Mouse (Mus musculus) lung, postnatal 0 days (tissue): ENCODE data around the gene Dhx29. TPM values are rescaled to one million over a fixed set of nuclear protein-coding genes. Genes with fewer than 3 reads are reported as not detected.
A peak's percentile ranks its signal among the peaks of the same experiment; 100 is the strongest.

ENCODE experiments used
- ATAC-seq: fragments of 200-750 bp; cut with Nextera tagmentation; 2 replicates; pipeline ENCODE4 v1.8.0; 2017; ENCODE audit warnings: moderate library complexity
- DNase-seq: peaks from one replicate; pipeline ENCODE4 v3.0.0-alpha.2; 2016; ENCODE audit warnings: low spot score
- H3K27ac ChIP-seq: fragments of 300-500 bp; sonication (generic); 2 replicates; pipeline ENCODE4 v1.5.1; 2014; ENCODE audit warnings: antibody characterized with exemption, mild to moderate bottlenecking, low read length, mixed read lengths
- H3K27me3 ChIP-seq: fragments of 300-500 bp; sonication (generic); replicated peaks from 2 replicates; pipeline ENCODE4 v1.6.1; 2014; ENCODE audit warnings: low read length, mixed read lengths; ENCODE audit not compliant: insufficient read depth
- H3K36me3 ChIP-seq: fragments of 300-500 bp; sonication (generic); 2 replicates; pipeline ENCODE4 v1.6.1; 2014; ENCODE audit warnings: low read length, mixed read lengths; ENCODE audit not compliant: insufficient read depth
- H3K4me1 ChIP-seq: fragments of 300-500 bp; sonication (generic); 2 replicates; pipeline ENCODE4 v1.6.1; 2014; ENCODE audit warnings: antibody characterized with exemption, low read depth, low read length, mixed read lengths; ENCODE audit not compliant: insufficient read depth
- H3K4me2 ChIP-seq: fragments of 300-500 bp; sonication (generic); replicated peaks from 2 replicates; pipeline ENCODE4 v1.6.1; 2014; ENCODE audit warnings: low read depth, mild to moderate bottlenecking, low read length, moderate library complexity, mixed read lengths
- H3K4me3 ChIP-seq: fragments of 300-500 bp; sonication (generic); 2 replicates; pipeline ENCODE4 v1.5.1; 2014; ENCODE audit warnings: low read depth, low read length
- H3K9ac ChIP-seq: fragments of 300-500 bp; sonication (generic); replicated peaks from 2 replicates; pipeline ENCODE4 v1.6.1; 2014; ENCODE audit warnings: low read depth, mild to moderate bottlenecking
- H3K9me3 ChIP-seq: fragments of 300-500 bp; sonication (generic); 2 replicates; pipeline ENCODE4 v1.6.1; 2016; ENCODE audit warnings: low read length, mixed read lengths
- CTCF ChIP-seq: IDR thresholded peaks from 2 replicates; pipeline ENCODE4 v1.5.1; 2016; ENCODE audit warnings: antibody characterized with exemption, mild to moderate bottlenecking
- EP300 ChIP-seq: IDR thresholded peaks from 2 replicates; pipeline ENCODE4 v1.6.1; 2016; ENCODE audit warnings: antibody characterized with exemption, mild to moderate bottlenecking, control low read depth
- WGBS: fragments of 180-500 bp; shearing (Covaris S2); extraction: QIAGEN DNeasy Blood & Tissue Kit; methylation state at CpG from one replicate; pipeline ENCODE4 v1.1.7; 2014; 5-methylcytosine and 5-hydroxymethylcytosine counted together
- polyA plus RNA-seq: library from polyadenylated mRNA; unstranded; fragments of >200 nt; fragmentation: Nextera tagmentation; extraction: Ambion mirVana; gene quantifications from 2 replicates; pipeline ENCODE4 v1.2.1, GENCODE M21; 2015

Gene Dhx29
- polyA plus RNA-seq, 1 experiment from 2014 or later, result 23.5 TPM

DNA sequence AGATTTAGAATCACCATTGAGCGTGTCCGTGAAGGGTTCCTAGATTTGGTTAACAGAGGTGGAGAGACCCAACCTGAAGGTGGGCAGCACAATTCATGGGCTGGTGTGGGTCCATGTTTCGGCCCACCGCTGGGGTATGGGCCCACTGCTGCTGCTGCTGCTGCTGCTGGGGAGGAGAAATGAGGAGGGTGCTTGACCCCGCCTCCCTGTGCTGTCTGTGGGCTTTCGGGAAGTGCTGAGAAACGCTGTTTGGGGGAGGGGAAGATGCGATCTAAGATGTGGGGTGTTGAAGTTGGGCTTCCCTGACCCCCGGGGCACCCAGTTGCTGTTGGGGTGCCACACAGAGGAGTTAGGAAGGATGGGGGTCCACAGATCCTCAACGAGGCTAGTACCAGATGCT, 49.5 kb downstream of the Dhx29 start:
- no peaks in the 10 kb centered on the region for H3K4me1 ChIP-seq
- no peak overlapping the region for H3K9ac ChIP-seq
- no peak overlapping the region for H3K4me3 ChIP-seq
- no peaks in the 10 kb centered on the region for H3K36me3 ChIP-seq
- no peak overlapping the region for H3K4me2 ChIP-seq
- H3K9me3 ChIP-seq, result no peaks in the 10 kb centered on the region
- DNase-seq (no peak), ATAC-seq (no peak)
- WGBS, result 45% methylated on average over 10 of the region's 10 CpGs
- TF ChIP-seq CTCF (no peak), EP300 (no peak)
- no peaks in the 10 kb centered on the region for H3K27me3 ChIP-seq
- no peak overlapping the region for H3K27ac ChIP-seq

DNA sequence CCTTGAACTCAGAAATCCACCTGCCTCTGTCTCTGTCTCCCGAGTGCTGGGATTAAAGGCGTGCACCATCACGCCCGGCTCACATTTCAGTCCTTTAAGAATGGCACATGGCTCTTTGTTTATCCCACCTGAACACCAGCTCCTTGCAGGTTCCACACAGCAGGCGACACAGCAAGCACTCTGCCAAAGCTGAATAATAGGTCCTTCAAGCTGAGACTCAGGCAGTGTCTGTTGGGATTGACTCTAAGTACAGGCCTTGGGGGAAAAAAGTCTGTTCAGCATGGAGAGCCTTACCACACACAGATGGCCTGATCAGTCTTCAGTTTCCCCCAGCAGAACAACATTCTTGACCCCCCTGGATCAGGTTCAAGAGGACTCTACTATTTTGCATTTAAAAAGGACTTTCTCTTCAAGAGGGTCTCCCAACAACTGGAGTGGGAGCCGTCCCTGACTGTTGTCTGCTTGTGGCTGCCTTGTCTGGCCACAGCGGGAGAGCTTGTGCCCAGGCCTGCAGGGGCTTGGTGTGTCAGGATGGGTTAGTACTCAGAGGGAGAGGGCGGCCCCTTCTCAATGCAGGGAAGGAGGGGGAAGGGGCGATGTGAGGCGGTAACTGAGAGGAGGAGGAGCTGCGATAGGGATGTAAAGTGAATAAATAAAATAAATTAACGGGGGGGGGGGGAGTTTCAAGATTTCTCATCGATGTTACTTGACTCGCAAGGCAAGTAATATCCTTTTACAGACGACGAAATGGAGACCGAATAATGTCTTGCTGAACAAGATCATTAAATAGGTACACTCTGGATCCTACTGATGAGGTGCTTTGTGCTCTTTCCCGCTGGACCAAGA, 58.6 kb downstream of the Dhx29 start:
- H3K4me2 ChIP-seq, result no peak overlapping the region
- peaks cover 26% of the 10 kb centered on the region for H3K4me1 ChIP-seq
- DNase-seq (no peak), ATAC-seq (no peak)
- H3K4me3 ChIP-seq, result no peak overlapping the region
- H3K36me3 ChIP-seq, result no peaks in the 10 kb centered on the region
- WGBS, result 19% methylated on average over 16 of the region's 18 CpGs
- peaks cover 32% of the 10 kb centered on the region for H3K27me3 ChIP-seq
- no peak overlapping the region for H3K27ac ChIP-seq
- no peak overlapping the region for H3K9ac ChIP-seq
- H3K9me3 ChIP-seq, result no peaks in the 10 kb centered on the region
- TF ChIP-seq CTCF (no peak), EP300 (no peak)

DNA sequence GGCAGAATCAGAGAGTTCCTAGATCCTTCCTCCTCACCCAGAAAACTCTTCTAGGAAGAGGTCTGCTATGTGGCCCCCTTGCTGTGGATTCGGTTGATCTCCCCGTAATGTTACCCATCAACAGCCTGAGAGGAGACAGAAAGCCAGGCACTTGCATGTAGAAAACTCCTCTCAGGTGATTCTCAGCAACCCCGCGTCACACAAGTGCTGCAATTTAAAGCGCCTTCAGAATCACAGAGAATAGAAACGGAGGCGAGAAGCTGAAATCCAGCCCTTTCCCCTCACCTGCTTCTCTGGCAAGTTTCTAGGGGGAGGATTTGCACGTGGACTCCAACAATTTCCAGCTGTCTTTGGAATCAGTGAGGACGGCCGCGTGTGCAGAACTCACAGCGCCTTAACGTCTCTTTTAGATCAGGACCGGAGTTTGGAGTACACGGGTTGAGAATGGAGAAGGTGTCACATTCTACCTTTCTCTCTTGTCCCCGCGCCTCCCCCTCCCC, 59.2 kb downstream of the Dhx29 start:
- peaks cover 37% of the 10 kb centered on the region for H3K27me3 ChIP-seq
- H3K9ac ChIP-seq, result no peak overlapping the region

DNA sequence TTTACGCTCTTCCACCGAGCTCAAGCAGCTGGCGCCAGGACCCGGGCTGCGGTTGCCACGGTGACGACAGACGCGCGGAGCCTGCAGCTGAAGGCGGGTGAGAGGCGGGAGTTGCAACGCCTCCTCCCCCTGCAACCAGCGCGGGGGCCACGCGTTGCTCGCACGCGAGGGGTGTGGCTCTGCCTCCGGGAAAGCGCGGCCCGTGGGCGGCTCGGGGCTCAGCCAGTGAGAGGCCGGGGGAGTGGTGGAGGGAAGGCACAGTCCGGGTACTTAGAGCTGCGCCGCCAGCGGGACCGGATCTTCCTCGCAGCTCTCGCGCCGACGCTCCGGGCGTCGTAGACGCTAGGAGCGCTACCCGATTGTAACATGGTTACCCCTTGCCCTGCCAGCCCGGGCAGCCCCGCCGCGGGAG, 60.3 kb downstream of the Dhx29 start, which contains the start of gene Ccno:
Ccno (plus strand) TSS at position 271 of the 412 bp plus-strand sequence.
- WGBS, result 2% methylated on average over 36 of the region's 47 CpGs
- H3K9me3 ChIP-seq, result no peaks in the 10 kb centered on the region
- TF ChIP-seq EP300 (no peak), CTCF (peak; percentile 34)
- H3K36me3 ChIP-seq, result no peaks in the 10 kb centered on the region
- no peak within 1 kb of the TSS; the same call in 1 of the 2 replicates for H3K9ac ChIP-seq
- peak within 1 kb of the TSS; percentile 42 for H3K4me3 ChIP-seq
- peaks cover 42% of the 10 kb centered on the region for H3K27me3 ChIP-seq
- peak; percentile 99 for ATAC-seq
- peaks cover 26% of the 10 kb centered on the region for H3K4me1 ChIP-seq
- peak within 1 kb of the TSS; percentile 54 for H3K27ac ChIP-seq
- DNase-seq, result peak; percentile 99
- peak within 1 kb of the TSS; percentile 83 for H3K4me2 ChIP-seq

More for the DNA sequence above, 59.2 kb downstream of the Dhx29 start:
- DNase-seq (no peak), ATAC-seq (no peak)
- H3K27ac ChIP-seq, result no peak overlapping the region
- no peak overlapping the region; the same call in 1 of the 2 replicates for H3K4me3 ChIP-seq
- no peaks in the 10 kb centered on the region for H3K36me3 ChIP-seq
- 2% methylated on average over 17 of the region's 17 CpGs for WGBS
- H3K4me2 ChIP-seq, result peak overlapping the region; percentile 83
- TF ChIP-seq EP300, result no peak
- TF ChIP-seq CTCF, result no peak
- no peaks in the 10 kb centered on the region for H3K9me3 ChIP-seq
- peaks cover 26% of the 10 kb centered on the region for H3K4me1 ChIP-seq

DNA sequence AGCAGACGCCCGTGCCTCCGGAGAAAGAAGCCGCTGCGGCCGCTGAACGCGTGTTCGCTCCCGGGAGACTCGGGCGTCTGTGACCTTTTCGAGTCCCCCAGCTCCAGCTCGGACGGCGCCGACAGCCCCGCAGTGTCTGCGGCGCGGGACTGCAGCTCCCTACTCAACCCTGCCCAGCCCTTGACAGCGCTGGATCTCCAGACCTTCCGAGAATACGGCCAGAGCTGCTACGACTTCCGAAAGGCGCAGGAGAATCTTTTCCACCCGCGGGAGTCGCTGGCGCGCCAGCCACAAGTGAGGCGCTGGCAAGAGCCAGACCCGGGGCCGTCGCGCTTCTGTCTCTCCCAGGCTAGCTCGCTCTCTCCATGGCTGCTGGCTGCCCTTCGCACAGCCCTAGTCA, 60.7 kb downstream of the Dhx29 start:
- Histone ChIP-seq H3K4me2 (peak overlapping the region; percentile 83), H3K27me3 (peaks cover 44% of the 10 kb centered on the region), H3K9ac (no peak overlapping the region; the same call in 1 of the 2 replicates), H3K4me3 (peak overlapping the region; percentile 42), H3K9me3 (no peaks in the 10 kb centered on the region), H3K27ac (peak overlapping the region; percentile 54), H3K4me1 (peaks cover 26% of the 10 kb centered on the region), H3K36me3 (no peaks in the 10 kb centered on the region)
- TF ChIP-seq CTCF (no peak), EP300 (no peak)
- WGBS, result under 1% methylated on average over 38 of the region's 39 CpGs
- DNase-seq, result no peak
- ATAC-seq, result peak; percentile 32

DNA sequence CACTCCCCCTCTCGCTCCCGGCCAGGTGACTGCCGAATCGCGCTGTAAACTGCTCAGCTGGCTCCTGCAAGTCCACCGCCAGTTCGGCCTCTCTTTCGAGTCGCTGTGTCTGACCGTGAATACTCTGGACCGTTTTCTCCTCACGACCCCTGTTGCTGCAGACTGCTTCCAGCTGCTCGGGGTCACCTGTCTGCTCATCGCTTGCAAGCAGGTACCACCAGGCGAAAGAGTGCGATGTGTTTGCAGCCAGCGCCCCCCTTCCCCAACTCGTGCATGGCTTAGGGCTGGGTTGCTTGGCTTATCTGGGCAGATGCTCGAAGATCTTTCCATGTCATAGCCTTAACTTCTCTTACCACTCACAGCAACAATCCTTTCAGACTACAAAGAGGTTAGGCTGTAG, 61.6 kb downstream of the Dhx29 start:
- Histone ChIP-seq H3K9me3 (no peaks in the 10 kb centered on the region), H3K36me3 (no peaks in the 10 kb centered on the region), H3K4me1 (peaks cover 30% of the 10 kb centered on the region), H3K9ac (no peak overlapping the region), H3K4me2 (peak overlapping the region; percentile 83), H3K27me3 (peaks cover 52% of the 10 kb centered on the region), H3K4me3 (peak overlapping the region; percentile 42), H3K27ac (no peak overlapping the region)
- TF ChIP-seq EP300, result no peak
- no peak for TF ChIP-seq CTCF
- 2% methylated on average over 19 of the region's 19 CpGs for WGBS
- DNase-seq (no peak), ATAC-seq (no peak)
